Mouse (Mus musculus) testis, adult 2 months (tissue): Measurements from ENCODE around the gene Mxd3.

ENCODE experiments used
- CTCF ChIP-seq: fragments of 200-500 bp; IDR thresholded peaks from 2 replicates; pipeline ENCODE4 v1.5.1; 2012; ENCODE audit warnings: low read depth, mild to moderate bottlenecking, inconsistent platforms, low read length, moderate library complexity; ENCODE audit not compliant: control insufficient read depth, insufficient read depth, insufficient replicate concordance
- POLR2A ChIP-seq: fragments of 200-500 bp; IDR thresholded peaks from 2 replicates; pipeline ENCODE4 v1.6.1; 2012; ENCODE audit warnings: low read depth, mild to moderate bottlenecking, inconsistent platforms, low read length, moderate library complexity; ENCODE audit not compliant: control insufficient read depth

DNA sequence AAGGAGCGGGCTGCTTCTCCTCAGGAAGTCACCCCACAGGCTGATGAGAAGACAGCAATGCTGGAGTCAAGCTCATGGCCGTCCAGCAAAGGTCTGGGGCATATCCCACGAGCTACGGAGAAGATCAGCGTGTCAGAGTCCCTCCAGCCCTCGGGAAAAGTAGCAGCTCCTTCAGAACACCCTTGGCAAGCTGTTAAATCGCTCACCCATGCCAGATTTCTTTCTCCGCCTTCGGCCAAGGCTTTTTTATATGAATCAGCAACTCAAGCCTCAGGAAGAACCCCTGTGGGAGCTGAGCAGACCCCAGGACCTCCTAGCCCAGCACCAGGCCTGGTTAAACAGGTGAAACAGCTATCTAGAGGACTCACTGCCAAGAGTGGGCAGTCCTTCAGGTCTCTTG, 16.6 kb downstream of the Mxd3 start:
- TF ChIP-seq CTCF (no peak), POLR2A (no peak)
